Mouse (Mus musculus): Measurements from ENCODE around the gene Tulp3. TPM values are rescaled to one million over a fixed set of nuclear protein-coding genes. Genes with fewer than 3 reads are reported as not detected.

Gene Tulp3
- 5.3 and 5.7 TPM in 2 replicates for total RNA-seq (2012; rRNA removed)
- 10 to 100 TPM in 1 of 2 experiments, not detected in 1; 19.2 TPM for polyA plus RNA-seq (2012; ENCODE audit: insufficient read depth in 1 of 2, insufficient read length in 2 of 2, low read depth in 1 of 2, low replicate concordance in 2 of 2, missing spikeins in 1 of 2)

- H3K36me3 ChIP-seq (ENCODE audit: control insufficient read depth in 1 of 2, insufficient read depth in 2 of 2, low read length in 2 of 2) = peaks cover 0 to 12% of the 10 kb centered on the region in 2 experiments; a peak in 3 of 4 replicates
- no peaks in the 10 kb centered on the region for H3K27me3 ChIP-seq (ENCODE audit: control insufficient read depth in 1 of 2, insufficient read depth in 2 of 2, low read length in 2 of 2)
- H3K4me3 ChIP-seq (ENCODE audit: control insufficient read depth in 1 of 2, insufficient read depth in 1 of 2, low read depth in 2 of 2, low read length in 2 of 2) = peak within 1 kb of the TSS; percentile 68 to 88
- H3K9me3 ChIP-seq (replicated peaks; ENCODE audit: insufficient read depth, low read length) = no peaks in the 10 kb centered on the region
- peaks cover 0 to 5% of the 10 kb centered on the region in 2 experiments; a peak in 2 of 4 replicates for H3K4me1 ChIP-seq (ENCODE audit: control insufficient read depth in 1 of 2, insufficient read depth in 2 of 2, low read length in 2 of 2)
- H3K79me2 ChIP-seq (ENCODE audit: control insufficient read depth, insufficient read depth, low read length, poor library complexity) = peaks cover 14% of the 10 kb centered on the region
- H3K27ac ChIP-seq (ENCODE audit: control insufficient read depth, low read depth, low read length) = no peak within 1 kb of the TSS
- DNase-seq (ENCODE audit: low read depth, low spot score) = peak; percentile 96
- peak within 1 kb of the TSS; percentile 79 for H3K9ac ChIP-seq (ENCODE audit: control insufficient read depth, low read depth, low read length, poor library complexity, severe bottlenecking)
- TF ChIP-seq HCFC1 (IDR thresholded peaks at IDR 0.05; ENCODE audit: low read depth, low read length) = peak; percentile 80
- TF ChIP-seq UBTF (IDR thresholded peaks at IDR 0.05; ENCODE audit: borderline replicate concordance, insufficient read depth, low read depth, low read length) = no peak
- TF ChIP-seq SIN3A (IDR thresholded peaks at IDR 0.05; ENCODE audit: low read length) = peak; percentile 56; the same call in 1 of the 2 replicates
- TF ChIP-seq CHD1 (IDR thresholded peaks at IDR 0.05; ENCODE audit: low read depth, low read length) = no peak
- TF ChIP-seq ZMIZ1 (IDR thresholded peaks at IDR 0.05; ENCODE audit: low read depth, low read length) = no peak; the same call in 1 of the 2 replicates
- peak; percentile 85 for TF ChIP-seq POLR2AphosphoS2 (IDR thresholded peaks at IDR 0.05; ENCODE audit: low read length)
- TF ChIP-seq ETS1 (IDR thresholded peaks at IDR 0.05; ENCODE audit: low read depth, low read length) = 0 out of 2 replicates have a peak, but pooled peaks have one; percentile 20
- TF ChIP-seq KAT2A (conservative IDR thresholded peaks at IDR 0.05; ENCODE audit: low read depth, low read length) = no peak; the same call in 1 of the 2 replicates
- no peak for TF ChIP-seq ZKSCAN1 (IDR thresholded peaks at IDR 0.05; ENCODE audit: low read depth, low read length)
- TF ChIP-seq RAD21 (IDR thresholded peaks at IDR 0.05; ENCODE audit: low read depth, low read length) = no peak
- no peak for TF ChIP-seq USF2 (IDR thresholded peaks at IDR 0.05; ENCODE audit: borderline replicate concordance in 1 of 2, insufficient read depth in 1 of 2, low read depth in 1 of 2, low read length in 2 of 2)
- no peak for TF ChIP-seq ZNF384 (IDR thresholded peaks at IDR 0.05; ENCODE audit: low read depth, low read length)
- no peak for TF ChIP-seq POLR2AphosphoS5 (IDR thresholded peaks at IDR 0.05; ENCODE audit: borderline replicate concordance, low read depth, low read length)
- TF ChIP-seq JUND (IDR thresholded peaks at IDR 0.05; ENCODE audit: low read depth, low read length) = no peak
- TF ChIP-seq EP300 (IDR thresholded peaks at IDR 0.05; ENCODE audit: low read depth in 1 of 2, low read length in 2 of 2) = no peak
- no peak for TF ChIP-seq CTCF (IDR thresholded peaks at IDR 0.05 in 2 of 3, conservative IDR thresholded peaks at IDR 0.05 in 1 of 3; ENCODE audit: control insufficient read depth in 1 of 3, insufficient read depth in 1 of 3, low read depth in 2 of 3, low read length in 3 of 3, poor library complexity in 1 of 3, severe bottlenecking in 1 of 3)
- TF ChIP-seq TBP (IDR thresholded peaks at IDR 0.05; ENCODE audit: low read depth, low read length) = 0 out of 2 replicates have a peak, but pooled peaks have one; percentile 38
- TF ChIP-seq E2F4 (IDR thresholded peaks at IDR 0.05; ENCODE audit: borderline replicate concordance, low read depth, low read length) = no peak
- peak; percentile 72; the same call in 1 of the 2 replicates for TF ChIP-seq MXI1 (IDR thresholded peaks at IDR 0.05; ENCODE audit: low read depth, low read length)
- peak; percentile 79 for TF ChIP-seq NRF1 (IDR thresholded peaks at IDR 0.05; ENCODE audit: insufficient read depth, low read depth, low read length, poor library complexity, severe bottlenecking)
- peak; percentile 49 for TF ChIP-seq NELFE (IDR thresholded peaks at IDR 0.05; ENCODE audit: low read depth, low read length)
- TF ChIP-seq SMC3 (IDR thresholded peaks at IDR 0.05; ENCODE audit: low read depth, low read length) = no peak
- peak; percentile 30; the same call in 1 of the 2 replicates for TF ChIP-seq USF1 (IDR thresholded peaks at IDR 0.05; ENCODE audit: low read depth, low read length)
- TF ChIP-seq MAFK (IDR thresholded peaks at IDR 0.05; ENCODE audit: borderline replicate concordance, low read depth, low read length) = no peak
- TF ChIP-seq BHLHE40 (IDR thresholded peaks at IDR 0.05; ENCODE audit: borderline replicate concordance, low read depth, low read length) = no peak
- TF ChIP-seq MEF2A (IDR thresholded peaks at IDR 0.05; ENCODE audit: extremely low read depth, insufficient replicate concordance, low read depth, low read length, poor library complexity, severe bottlenecking) = no peak
- TF ChIP-seq GATA1 (IDR thresholded peaks at IDR 0.05; ENCODE audit: low read depth, low read length) = no peak
- no peak for TF ChIP-seq ZC3H11A (IDR thresholded peaks at IDR 0.05; ENCODE audit: low read depth, low read length)
- no peak for TF ChIP-seq MYB (IDR thresholded peaks at IDR 0.05; ENCODE audit: low read depth, low read length)
- TF ChIP-seq MYC (IDR thresholded peaks at IDR 0.05; ENCODE audit: low read depth, low read length) = no peak
- no peak for TF ChIP-seq MAX (IDR thresholded peaks at IDR 0.05; ENCODE audit: low read length)
- TF ChIP-seq CHD2 (IDR thresholded peaks at IDR 0.05; ENCODE audit: low read length) = peak; percentile 50; the same call in 1 of the 2 replicates
- TF ChIP-seq POLR2A (IDR thresholded peaks at IDR 0.05; ENCODE audit: control insufficient read depth in 1 of 2, insufficient read depth in 1 of 2, low read depth in 1 of 2, low read length in 2 of 2, poor library complexity in 1 of 2) = peak; percentile 29 to 75
- TF ChIP-seq TCF12 (IDR thresholded peaks at IDR 0.05; ENCODE audit: low read depth, low read length) = peak; percentile 26; the same call in 1 of the 2 replicates
- no peak for TF ChIP-seq RCOR1 (IDR thresholded peaks at IDR 0.05; ENCODE audit: low read depth, low read length)
Measured at GRCm38 (mm10) chr6:128355726-128356416, at the start of gene Tulp3. Gene Tulp3 (minus strand): TSS chr6:128355851.

Measured in MEL (cell line).